Mouse (Mus musculus) forebrain, embryonic 16.5 days (tissue): ENCODE data around the gene Gpr15. TPM values are rescaled to one million over a fixed set of nuclear protein-coding genes. Genes with fewer than 3 reads are reported as not detected.

Experiments
- ATAC-seq: fragments of 200-750 bp; cut with Nextera tagmentation; 2 replicates; pipeline ENCODE4 v1.8.0; 2017; ENCODE audit warnings: mild to moderate bottlenecking, moderate library complexity
- H3K27ac ChIP-seq: fragments of 300-500 bp; sonication (generic); 2 replicates; pipeline ENCODE4 v1.5.1; 2014; ENCODE audit warnings: low read length, control low read depth
- H3K27me3 ChIP-seq: fragments of 300-500 bp; sonication (generic); replicated peaks from 2 replicates; pipeline ENCODE4 v1.6.1; 2014; ENCODE audit warnings: low read length; ENCODE audit not compliant: control insufficient read depth, insufficient read depth
- H3K36me3 ChIP-seq: fragments of 300-500 bp; sonication (generic); 2 replicates; pipeline ENCODE4 v1.6.1; 2014; ENCODE audit not compliant: control insufficient read depth, insufficient read depth
- H3K4me1 ChIP-seq: fragments of 300-500 bp; sonication (generic); replicated peaks from 2 replicates; pipeline ENCODE4 v1.6.1; 2014; ENCODE audit warnings: low read length; ENCODE audit not compliant: control insufficient read depth, insufficient read depth
- H3K4me2 ChIP-seq: fragments of 300-500 bp; sonication (generic); 2 replicates; pipeline ENCODE4 v1.6.1; 2014; ENCODE audit warnings: mild to moderate bottlenecking, low read length, control low read depth
- H3K4me3 ChIP-seq: fragments of 300-500 bp; sonication (generic); replicated peaks from 2 replicates; pipeline ENCODE4 v1.5.1; 2014; ENCODE audit warnings: mild to moderate bottlenecking, low read length, control low read depth
- H3K9ac ChIP-seq: fragments of 300-500 bp; sonication (generic); replicated peaks from 2 replicates; pipeline ENCODE4 v1.6.1; 2014; ENCODE audit warnings: low read depth, low read length, control low read depth
- H3K9me3 ChIP-seq: fragments of 300-500 bp; sonication (generic); 2 replicates; pipeline ENCODE4 v1.6.1; 2016; ENCODE audit warnings: low read length; ENCODE audit not compliant: control insufficient read depth
- WGBS: fragments of 180-500 bp; shearing (Covaris S2); extraction: QIAGEN DNeasy Blood & Tissue Kit; methylation state at CpG from one replicate; pipeline ENCODE4 v1.1.7; 2014; 5-methylcytosine and 5-hydroxymethylcytosine counted together
- microRNA-seq: library from miRNA; unstranded; fragments of <30 nt; microRNA quantifications from one replicate; pipeline ENCODE4, GENCODE M21; 2017
- polyA plus RNA-seq: library from polyadenylated mRNA; unstranded; fragments of >200 nt; fragmentation: Nextera tagmentation; extraction: Ambion mirVana; gene quantifications from 2 replicates; pipeline ENCODE4 v1.2.1, GENCODE M21; 2015

The Gpr15 gene
- polyA plus RNA-seq, 1 experiment from 2014 or later: not detected

- no peak for ATAC-seq
- peaks cover 11% of the 10 kb centered on the region for H3K4me1 ChIP-seq
- H3K36me3 ChIP-seq: 0 out of 2 replicates have a peak, but pooled peaks cover under 1% of the 10 kb centered on the region
- peak overlapping the region; percentile 75 for H3K4me2 ChIP-seq
- no peaks in the 10 kb centered on the region for H3K9me3 ChIP-seq
- H3K27ac ChIP-seq: no peak overlapping the region
- no peaks in the 10 kb centered on the region for H3K27me3 ChIP-seq
- H3K4me3 ChIP-seq: no peak overlapping the region
- 0 out of 2 replicates have a peak overlapping the region, but pooled peaks have one; percentile 91 for H3K9ac ChIP-seq
- WGBS: 50% methylated on average over 5 of the region's 5 CpGs
Measured at GRCm38 (mm10) chr16:58669264-58669663, 49.6 kb downstream of the Gpr15 start.

GRCm38 (mm10) chr16:58668586-58668985, 50.3 kb downstream of the Gpr15 start:
- no peaks in the 10 kb centered on the region for H3K27me3 ChIP-seq
- no peak overlapping the region for H3K4me3 ChIP-seq
- H3K9ac ChIP-seq: no peak overlapping the region
- H3K4me1 ChIP-seq: peaks cover 11% of the 10 kb centered on the region
- H3K9me3 ChIP-seq: no peaks in the 10 kb centered on the region
- no peak for ATAC-seq
- WGBS: 86% methylated on average over 3 of the region's 3 CpGs
- H3K4me2 ChIP-seq: no peak overlapping the region
- no peak overlapping the region for H3K27ac ChIP-seq
- H3K36me3 ChIP-seq: no peaks in the 10 kb centered on the region

Small RNA genes within 50 kb of the gene (microRNA-seq; reads per million reads assigned to microRNA genes)
- gene Gm27564: not detected

Other genes with a start within 250 kb of the Gpr15 start
- 6.7 and 8.0 TPM in 2 replicates for gene St3gal6, start 194.8 kb downstream of the Gpr15 start, polyA plus RNA-seq
- not detected in 2 replicates for gene Gm813, start 102.1 kb downstream of the Gpr15 start, polyA plus RNA-seq
- not detected in 2 replicates for gene E330017A01Rik, start 80.3 kb downstream of the Gpr15 start, polyA plus RNA-seq
- gene Cpox, start 48.8 kb downstream of the Gpr15 start, polyA plus RNA-seq: 8.5 and 11.1 TPM in 2 replicates
- gene Cldnd1, start 8.8 kb upstream of the Gpr15 start, polyA plus RNA-seq: 118 and 119 TPM in 2 replicates
- gene Olfr172, start 44.1 kb upstream of the Gpr15 start, polyA plus RNA-seq: not detected in 2 replicates
- gene Olfr173, start 81.2 kb upstream of the Gpr15 start, polyA plus RNA-seq: not detected in 2 replicates
- not detected in 2 replicates for gene Olfr175-ps1, start 107.7 kb upstream of the Gpr15 start, polyA plus RNA-seq
- not detected in 2 replicates for gene Olfr177, start 155.7 kb upstream of the Gpr15 start, polyA plus RNA-seq
- not detected in 2 replicates for gene Olfr178, start 173.0 kb upstream of the Gpr15 start, polyA plus RNA-seq
- not detected in 2 replicates for gene Olfr181, start 209.7 kb upstream of the Gpr15 start, polyA plus RNA-seq
- not detected in 2 replicates for gene Olfr180, start 210.3 kb upstream of the Gpr15 start, polyA plus RNA-seq